Mouse (Mus musculus): ENCODE measurements at regions not wholly inside any gene's neighbourhood (a gene's known extent, or its start where the extent isn't known, plus 50 kb on each side); places are given as distances from the start of the nearest gene placed in this dataset.

- DNase-seq (ENCODE audit: extremely low spot score, low spot score): no peak
Measured at GRCm38 (mm10) chr12:74523988-74524387, 207.8 kb upstream of the Gm11042 start.

GRCm38 (mm10) chr12:74518032-74518431 is 201.8 kb upstream of the Gm11042 start:
- DNase-seq (ENCODE audit: extremely low spot score, low spot score): no peak

- DNase-seq (ENCODE audit: extremely low spot score, low spot score): no peak
Measured at GRCm38 (mm10) chr12:74516527-74516926, 200.3 kb upstream of the Gm11042 start.

- no peak for DNase-seq (ENCODE audit: extremely low spot score, low spot score)
Measured at GRCm38 (mm10) chr12:74502791-74503190, 186.6 kb upstream of the Gm11042 start.

GRCm38 (mm10) chr12:74477619-74478018 is 161.4 kb upstream of the Gm11042 start:
- DNase-seq (ENCODE audit: extremely low spot score, low spot score): no peak

- DNase-seq (ENCODE audit: extremely low spot score, low spot score): no peak
Measured at GRCm38 (mm10) chr12:74474741-74475140, 158.5 kb upstream of the Gm11042 start.

GRCm38 (mm10) chr12:74458521-74458920 is 142.3 kb upstream of the Gm11042 start:
- DNase-seq (ENCODE audit: extremely low spot score, low spot score): no peak

GRCm38 (mm10) chr12:74452375-74453090 is 136.3 kb upstream of the Gm11042 start:
- DNase-seq (ENCODE audit: extremely low spot score, low spot score): no peak

GRCm38 (mm10) chr12:74448248-74448647 is 132.1 kb upstream of the Gm11042 start:
- DNase-seq (ENCODE audit: extremely low spot score, low spot score): no peak

- DNase-seq (ENCODE audit: extremely low spot score, low spot score): no peak
Measured at GRCm38 (mm10) chr12:74434874-74435273, 118.7 kb upstream of the Gm11042 start.

- DNase-seq (ENCODE audit: extremely low spot score, low spot score): no peak
Measured at GRCm38 (mm10) chr12:74414738-74415137, 98.5 kb upstream of the Gm11042 start.

GRCm38 (mm10) chr12:74410511-74410910 is 94.3 kb upstream of the Gm11042 start:
- DNase-seq (ENCODE audit: extremely low spot score, low spot score): no peak

- no peak for DNase-seq (ENCODE audit: extremely low spot score, low spot score)
Measured at GRCm38 (mm10) chr12:74407591-74408095, 91.4 kb upstream of the Gm11042 start.

- no peak for DNase-seq (ENCODE audit: extremely low spot score, low spot score)
Measured at GRCm38 (mm10) chr12:74389811-74390210, 73.6 kb upstream of the Gm11042 start.

Data from neural tube, embryonic 10.5 days (tissue).